Mouse (Mus musculus) left cerebral cortex, adult 11 months (tissue): ENCODE measurements at regions not wholly inside any gene's neighbourhood (a gene's known extent, or its start where the extent isn't known, plus 50 kb on each side); places are given as distances from the start of the nearest gene placed in this dataset.

ENCODE experiments used
- DNase-seq: peaks from one replicate; pipeline ENCODE4 v3.0.0; 2022; ENCODE audit warnings: low spot score

GRCm38 (mm10) chr5:101297511-101298102 is 367.2 kb downstream of the Nkx6-1 start:
- DNase-seq, result no peak

- no peak for DNase-seq
Measured at GRCm38 (mm10) chr5:101295941-101296340, 368.9 kb downstream of the Nkx6-1 start.

GRCm38 (mm10) chr5:101294031-101294430 is 370.8 kb downstream of the Nkx6-1 start:
- no peak for DNase-seq

GRCm38 (mm10) chr5:101288358-101288757 is 376.4 kb downstream of the Nkx6-1 start:
- no peak for DNase-seq

GRCm38 (mm10) chr5:101285941-101286340 is 378.9 kb downstream of the Nkx6-1 start:
- DNase-seq, result no peak

GRCm38 (mm10) chr5:101250474-101250873 is 405.0 kb downstream of the Gpat3 start:
- no peak for DNase-seq

- peak; percentile 2 for DNase-seq
Measured at GRCm38 (mm10) chr5:101242651-101243050, 397.1 kb downstream of the Gpat3 start.

- no peak for DNase-seq
Measured at GRCm38 (mm10) chr5:101239298-101240118, 394.0 kb downstream of the Gpat3 start.

- no peak for DNase-seq
Measured at GRCm38 (mm10) chr5:101236163-101236693, 390.7 kb downstream of the Gpat3 start.

- no peak for DNase-seq
Measured at GRCm38 (mm10) chr5:101222390-101222789, 376.9 kb downstream of the Gpat3 start.

- DNase-seq, result no peak
Measured at GRCm38 (mm10) chr5:101218082-101218481, 372.6 kb downstream of the Gpat3 start.

GRCm38 (mm10) chr5:101216837-101217571 is 371.5 kb downstream of the Gpat3 start:
- DNase-seq, result no peak

GRCm38 (mm10) chr5:101211974-101212373 is 366.5 kb downstream of the Gpat3 start:
- no peak for DNase-seq

- no peak for DNase-seq
Measured at GRCm38 (mm10) chr5:101208150-101208549, 362.6 kb downstream of the Gpat3 start.

- no peak for DNase-seq
Measured at GRCm38 (mm10) chr5:101195501-101195900, 350.0 kb downstream of the Gpat3 start.

GRCm38 (mm10) chr5:101190976-101191375 is 345.5 kb downstream of the Gpat3 start:
- no peak for DNase-seq

GRCm38 (mm10) chr5:101173183-101173582 is 327.7 kb downstream of the Gpat3 start:
- no peak for DNase-seq

- DNase-seq, result no peak
Measured at GRCm38 (mm10) chr5:101172782-101173181, 327.3 kb downstream of the Gpat3 start.

- DNase-seq, result no peak
Measured at GRCm38 (mm10) chr5:101169074-101169473, 323.6 kb downstream of the Gpat3 start.

- DNase-seq, result no peak
Measured at GRCm38 (mm10) chr5:101163624-101164213, 318.2 kb downstream of the Gpat3 start.

GRCm38 (mm10) chr5:101163112-101163511 is 317.6 kb downstream of the Gpat3 start:
- no peak for DNase-seq

GRCm38 (mm10) chr5:101157416-101157815 is 311.9 kb downstream of the Gpat3 start:
- peak; percentile 1 for DNase-seq
